Mouse (Mus musculus): ENCODE results near the gene Cacnb4.

Gene Cacnb4

GRCm38 (mm10) chr2:52474570-52474969 is 202.1 kb downstream of the Cacnb4 start:
- no peak for DNase-seq (ENCODE audit: low spot score in 2 of 2)

- DNase-seq (ENCODE audit: low spot score in 2 of 2) = no peak
These were observed 204.9 kb downstream of the Cacnb4 start for GRCm38 (mm10) chr2:52471545-52472291.

- DNase-seq (ENCODE audit: low spot score in 2 of 2) = no peak
These were observed 206.5 kb downstream of the Cacnb4 start for GRCm38 (mm10) chr2:52470044-52470560.

GRCm38 (mm10) chr2:52467629-52468028 is 209.0 kb downstream of the Cacnb4 start:
- no peak for DNase-seq (ENCODE audit: low spot score in 2 of 2)

GRCm38 (mm10) chr2:52461206-52461967 is 215.2 kb downstream of the Cacnb4 start:
- no peak for DNase-seq (ENCODE audit: low spot score in 2 of 2)

- no peak for DNase-seq (ENCODE audit: low spot score in 2 of 2)
These were observed 220.8 kb downstream of the Cacnb4 start for GRCm38 (mm10) chr2:52455606-52456479.

GRCm38 (mm10) chr2:52449818-52450217 is 226.8 kb downstream of the Cacnb4 start:
- DNase-seq (ENCODE audit: low spot score in 2 of 2) = no peak

- DNase-seq (ENCODE audit: low spot score in 2 of 2) = no peak
These were observed 227.7 kb downstream of the Cacnb4 start for GRCm38 (mm10) chr2:52448916-52449315.

GRCm38 (mm10) chr2:52446648-52447047 is 230.0 kb downstream of the Cacnb4 start:
- no peak for DNase-seq (ENCODE audit: low spot score in 2 of 2)

GRCm38 (mm10) chr2:52442125-52442524 is 234.5 kb downstream of the Cacnb4 start:
- no peak for DNase-seq (ENCODE audit: low spot score in 2 of 2)

GRCm38 (mm10) chr2:52440420-52441015 is 236.1 kb downstream of the Cacnb4 start:
- DNase-seq (ENCODE audit: low spot score in 2 of 2) = no peak

GRCm38 (mm10) chr2:52438437-52438836 is 238.2 kb downstream of the Cacnb4 start:
- no peak for DNase-seq (ENCODE audit: low spot score in 2 of 2)

- DNase-seq (ENCODE audit: low spot score in 2 of 2) = no peak
These were observed 238.6 kb downstream of the Cacnb4 start for GRCm38 (mm10) chr2:52438013-52438412.

- no peak for DNase-seq (ENCODE audit: low spot score in 2 of 2)
These were observed 240.6 kb downstream of the Cacnb4 start for GRCm38 (mm10) chr2:52435919-52436632.

- no peak for DNase-seq (ENCODE audit: low spot score in 2 of 2)
These were observed 243.3 kb downstream of the Cacnb4 start for GRCm38 (mm10) chr2:52433365-52433764.

- no peak for DNase-seq (ENCODE audit: low spot score in 2 of 2)
These were observed 249.2 kb downstream of the Cacnb4 start for GRCm38 (mm10) chr2:52427383-52427782.

- DNase-seq (ENCODE audit: low spot score in 2 of 2) = no peak
These were observed 250.6 kb downstream of the Cacnb4 start for GRCm38 (mm10) chr2:52426041-52426440.

- DNase-seq (ENCODE audit: low spot score in 2 of 2) = no peak
These were observed 251.2 kb downstream of the Cacnb4 start for GRCm38 (mm10) chr2:52425523-52425795.

- DNase-seq (ENCODE audit: low spot score in 2 of 2) = peak; percentile 95 to 96
These were observed 251.7 kb downstream of the Cacnb4 start, which contains the start of gene Arl5a for GRCm38 (mm10) chr2:52424747-52425522. Gene Arl5a (minus strand): TSS chr2:52424901.

- DNase-seq (ENCODE audit: low spot score in 2 of 2) = peak in 1 of 2 experiments; percentile 59
These were observed 252.3 kb downstream of the Cacnb4 start for GRCm38 (mm10) chr2:52424248-52424728.

Measured in urinary bladder, adult 18-20 months (tissue).